Mouse (Mus musculus): ENCODE results near the gene Spats2l. TPM values are rescaled to one million over a fixed set of nuclear protein-coding genes. Genes with fewer than 3 reads are reported as not detected.

Gene Spats2l
- polyA plus RNA-seq, 1 experiment: 8.0 TPM

GRCm38 (mm10) chr1:57820428-57820997 is 46.6 kb downstream of the Spats2l start:
- DNase-seq (ENCODE audit: low read depth, low spot score): no peak
- WGBS: 53% methylated on average over 6 of the region's 6 CpGs

DNA sequence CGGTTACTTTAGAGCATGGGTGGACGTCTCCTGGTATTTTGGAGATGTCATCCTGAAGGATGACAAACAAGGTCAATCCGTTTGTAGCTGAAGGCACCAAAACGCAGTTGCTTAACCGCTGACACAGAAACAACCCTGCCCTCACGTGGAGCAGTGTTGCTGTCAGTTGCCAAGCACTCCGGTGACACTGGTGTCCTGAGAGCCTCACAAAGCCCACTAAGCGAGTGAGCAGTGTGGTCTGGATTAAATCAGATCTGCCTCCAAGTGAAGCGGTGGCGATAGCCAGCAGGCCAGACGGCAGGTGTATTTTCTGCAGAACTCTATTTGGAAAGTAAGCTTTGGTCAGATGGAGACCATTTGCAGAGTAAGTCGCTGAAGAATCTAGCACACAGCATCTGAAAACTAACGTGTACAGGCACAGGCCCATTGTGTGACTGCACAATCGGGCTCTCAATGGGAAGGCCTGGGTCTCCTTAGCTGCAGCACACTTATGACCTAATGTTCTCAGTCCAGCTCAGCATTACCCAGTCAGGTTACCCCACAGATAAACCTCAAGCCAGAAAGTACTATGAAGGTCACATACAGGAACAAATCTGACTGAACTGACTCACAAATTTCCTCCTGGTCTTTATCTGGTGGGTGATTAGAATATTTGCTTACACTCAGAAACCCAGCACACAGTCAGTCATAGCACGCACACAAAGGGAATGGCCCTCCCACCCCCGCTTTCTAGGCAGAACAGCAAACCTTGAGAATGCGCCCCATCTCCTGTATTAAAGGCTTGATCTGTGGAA is 51.2 kb downstream of the Spats2l start:
- 85% methylated on average over 17 of the region's 17 CpGs for WGBS
- no peak for DNase-seq (ENCODE audit: low read depth, low spot score)

GRCm38 (mm10) chr1:57826245-57826644 is 52.3 kb downstream of the Spats2l start:
- no peak for DNase-seq (ENCODE audit: low read depth, low spot score)
- WGBS: 85% methylated on average over 9 of the region's 9 CpGs

DNA sequence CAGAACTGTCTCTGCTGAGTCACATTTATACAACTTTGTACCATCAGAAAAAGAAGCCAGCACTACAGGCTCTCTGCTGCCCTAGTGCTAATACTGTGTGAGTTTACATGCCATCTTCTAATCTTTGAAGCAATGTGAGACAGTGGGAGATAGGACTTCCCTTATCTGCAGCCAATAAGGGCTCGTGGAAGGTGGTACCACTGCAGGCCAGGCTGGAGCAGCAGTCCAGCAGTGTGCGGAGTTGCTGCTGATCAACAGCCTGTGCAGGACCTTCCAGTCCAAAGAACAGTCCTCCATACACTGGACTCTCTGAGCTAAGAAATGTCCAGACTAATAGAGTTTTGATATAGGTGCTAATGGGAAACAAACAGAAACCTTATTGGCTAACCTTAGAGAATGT is 59.2 kb downstream of the Spats2l start:
- DNase-seq (ENCODE audit: low read depth, low spot score): no peak
- 88% methylated on average over 2 of the region's 2 CpGs for WGBS

GRCm38 (mm10) chr1:57835128-57835527 is 61.2 kb downstream of the Spats2l start:
- DNase-seq (ENCODE audit: low read depth, low spot score): no peak
- WGBS: 46% methylated on average over 7 of the region's 7 CpGs

DNA sequence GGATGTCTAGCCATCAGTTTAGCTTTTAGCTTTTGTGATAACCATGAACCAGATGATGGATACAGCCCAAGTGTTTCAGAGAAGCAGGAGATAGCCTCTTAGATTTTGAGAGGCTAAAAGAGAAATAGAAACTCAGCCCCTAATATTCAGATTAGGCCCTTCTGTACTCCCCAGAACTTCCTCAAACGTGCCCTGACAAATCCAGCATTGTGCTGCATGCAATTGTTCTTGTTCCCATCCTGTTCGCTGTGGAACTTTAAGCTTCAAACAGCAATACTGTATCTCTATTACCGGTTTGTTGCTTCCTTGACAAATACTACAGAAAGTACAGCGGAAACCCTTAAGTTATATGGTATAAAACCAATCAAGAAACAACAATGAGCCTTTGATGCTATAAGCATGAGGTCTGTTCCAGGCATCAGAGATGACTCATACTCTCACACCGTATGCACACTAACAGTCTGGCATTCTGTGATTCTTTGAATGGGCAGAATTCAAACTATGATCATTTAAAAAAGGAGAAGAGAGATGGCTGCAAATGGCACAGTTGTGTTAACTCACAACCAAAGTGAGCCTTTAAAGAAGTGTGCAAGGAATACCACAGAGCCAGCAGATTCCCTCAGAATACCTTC is 62.8 kb downstream of the Spats2l start:
- WGBS: 19% methylated on average over 5 of the region's 5 CpGs
- no peak for DNase-seq (ENCODE audit: low read depth, low spot score)

DNA sequence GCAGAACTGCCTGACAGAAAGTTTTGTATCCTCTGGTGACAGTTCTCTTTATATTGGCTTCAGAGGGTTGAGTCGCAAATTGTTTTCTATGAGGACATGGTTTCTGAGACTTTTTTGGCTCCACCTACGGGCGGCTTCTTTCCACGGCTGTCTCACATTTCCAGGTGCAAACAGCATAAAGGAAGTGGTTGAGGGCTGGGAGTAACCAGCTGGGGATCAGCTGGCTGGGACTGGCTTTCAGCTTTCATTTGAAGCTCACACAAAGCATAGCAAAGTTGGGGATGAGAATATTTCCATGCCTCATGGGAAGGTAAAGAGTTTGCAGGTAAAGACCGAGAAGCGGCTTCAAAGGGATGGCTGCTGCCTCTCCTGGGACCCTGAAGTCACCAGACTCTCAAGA is 65.9 kb downstream of the Spats2l start:
- WGBS: 51% methylated on average over 6 of the region's 6 CpGs
- DNase-seq (ENCODE audit: low read depth, low spot score): no peak

DNA sequence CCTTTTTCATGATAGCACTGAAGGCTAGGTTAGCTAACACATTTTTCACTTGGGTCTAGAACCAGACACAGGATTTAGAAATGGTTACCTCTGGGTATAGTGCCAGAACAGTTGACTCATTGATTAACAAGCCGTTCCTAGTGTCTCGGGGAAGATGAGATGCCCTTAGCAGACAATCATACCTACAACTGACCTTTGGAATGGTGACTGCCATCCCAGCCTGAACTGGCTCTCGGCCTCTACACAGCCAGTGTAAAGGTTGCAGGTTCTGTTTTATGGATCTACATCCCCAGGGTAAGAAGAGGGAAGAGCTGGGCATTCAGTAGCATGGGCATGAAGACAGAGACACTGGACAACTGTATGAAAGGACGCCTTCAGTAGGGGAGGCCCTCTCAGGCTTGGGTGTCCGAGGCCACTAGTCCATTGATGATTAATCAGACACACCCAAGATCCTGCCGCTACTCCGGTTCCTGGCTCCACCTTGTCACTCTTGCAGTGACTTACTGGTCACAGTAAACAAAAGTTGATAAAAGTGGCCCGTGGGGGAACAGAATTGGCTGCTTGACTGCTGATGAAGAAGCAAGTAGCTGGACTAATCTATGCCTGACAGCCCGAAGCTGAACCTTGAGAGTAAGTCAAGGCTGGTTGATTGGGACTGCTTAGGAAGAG is 71.2 kb downstream of the Spats2l start:
- WGBS: 33% methylated on average over 9 of the region's 9 CpGs
- no peak for DNase-seq (ENCODE audit: low read depth, low spot score)

GRCm38 (mm10) chr1:57846856-57847698 is 73.1 kb downstream of the Spats2l start:
- WGBS: 83% methylated on average over 15 of the region's 15 CpGs
- no peak for DNase-seq (ENCODE audit: low read depth, low spot score)

DNA sequence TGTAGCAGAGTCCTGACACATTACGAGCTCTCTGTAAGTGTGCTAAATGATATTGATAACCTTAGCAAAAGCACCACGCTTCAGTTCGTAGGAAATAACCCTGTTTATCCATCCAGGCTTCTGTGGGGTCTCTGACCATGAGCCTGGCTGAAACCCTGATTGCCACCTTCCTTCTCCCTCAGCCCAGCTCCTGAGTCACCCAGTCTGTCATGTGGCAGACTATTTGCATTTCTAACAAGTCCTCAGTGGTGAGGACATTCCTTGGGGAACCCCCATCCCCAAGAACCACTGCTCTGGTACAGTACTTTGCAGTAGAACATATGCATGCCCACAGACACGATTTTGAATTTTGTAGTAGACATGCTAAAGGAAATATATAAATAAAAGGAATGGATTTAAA is 75.1 kb downstream of the Spats2l start:
- DNase-seq (ENCODE audit: low read depth, low spot score): no peak
- WGBS: 84% methylated on average over 4 of the region's 4 CpGs

DNA sequence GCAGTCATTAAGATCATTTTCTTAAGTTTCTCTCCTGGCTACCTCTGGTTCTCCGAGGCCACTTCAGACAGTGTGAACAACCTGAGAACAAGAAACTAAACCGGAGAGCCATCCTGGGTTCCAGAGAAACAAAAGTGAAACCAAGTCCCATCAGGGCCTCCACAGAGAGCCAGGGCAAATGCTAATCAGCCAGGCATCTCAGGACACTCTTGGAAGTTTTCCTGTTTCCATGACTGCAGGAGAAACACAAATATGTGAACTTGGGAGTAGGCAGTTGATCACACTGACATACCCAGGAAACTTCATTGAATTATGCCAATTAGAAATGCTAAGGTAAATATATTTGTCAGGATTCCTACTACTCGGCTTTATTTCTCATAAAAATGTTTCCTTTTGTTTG is 76.0 kb downstream of the Spats2l start:
- 10% methylated on average over 3 of the region's 3 CpGs for WGBS
- DNase-seq (ENCODE audit: low read depth, low spot score): peak; percentile 75

DNA sequence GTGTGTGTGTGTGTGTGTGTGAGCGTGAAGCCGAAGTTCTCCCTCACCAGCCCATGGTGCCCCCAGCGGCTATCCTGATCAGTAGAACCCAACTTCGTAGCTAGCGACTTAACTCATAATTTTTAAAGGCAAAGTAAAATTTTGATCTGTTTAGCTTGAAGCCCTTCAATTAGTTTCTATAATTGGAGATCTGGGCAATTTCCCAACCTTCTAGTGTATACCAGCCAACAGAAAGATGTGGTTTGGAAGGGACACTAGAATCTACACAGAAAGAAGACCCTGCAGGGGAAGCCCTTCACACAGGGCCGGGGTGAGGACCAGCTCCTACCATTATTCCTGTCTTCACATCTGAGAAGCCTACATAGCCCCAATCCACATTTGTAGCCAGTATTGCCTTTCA is 77.9 kb downstream of the Spats2l start:
- 82% methylated on average over 6 of the region's 6 CpGs for WGBS
- DNase-seq (ENCODE audit: low read depth, low spot score): no peak

DNA sequence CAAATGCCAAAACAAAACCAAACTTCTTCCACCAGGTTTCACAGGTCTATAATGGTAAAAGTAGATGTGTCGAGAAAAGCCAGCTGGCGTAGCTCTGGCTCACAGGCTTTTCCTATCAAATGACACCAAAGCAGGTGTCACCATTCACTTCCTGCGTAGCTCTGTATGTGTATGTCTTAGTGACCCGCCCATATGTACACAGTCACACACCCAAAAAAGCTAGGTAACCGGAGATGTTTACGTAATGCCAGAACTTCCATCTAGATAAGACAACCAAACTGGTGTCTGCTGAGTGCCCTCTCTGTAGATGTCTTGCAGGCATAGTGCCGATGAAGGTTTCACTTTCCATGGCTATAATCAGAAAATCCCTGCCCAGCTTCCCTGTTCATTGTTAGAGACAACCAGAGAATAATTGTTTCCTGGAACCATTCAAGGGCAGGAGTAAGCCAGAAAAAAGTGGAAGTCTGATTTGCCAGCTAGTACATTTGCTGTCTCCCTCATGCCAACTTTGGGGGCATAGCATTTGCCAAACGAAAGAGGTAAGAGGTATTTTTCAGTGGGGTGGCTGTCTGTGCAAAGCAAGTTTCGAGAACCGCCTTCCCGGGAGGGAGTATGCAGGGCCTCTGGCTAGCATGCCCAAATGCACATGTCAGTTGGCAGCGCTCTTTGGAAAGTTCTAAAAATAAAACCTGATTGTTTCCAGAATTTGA is 78.8 kb downstream of the Spats2l start:
- peak; percentile 76 for DNase-seq (ENCODE audit: low read depth, low spot score)
- WGBS: 23% methylated on average over 12 of the region's 12 CpGs

DNA sequence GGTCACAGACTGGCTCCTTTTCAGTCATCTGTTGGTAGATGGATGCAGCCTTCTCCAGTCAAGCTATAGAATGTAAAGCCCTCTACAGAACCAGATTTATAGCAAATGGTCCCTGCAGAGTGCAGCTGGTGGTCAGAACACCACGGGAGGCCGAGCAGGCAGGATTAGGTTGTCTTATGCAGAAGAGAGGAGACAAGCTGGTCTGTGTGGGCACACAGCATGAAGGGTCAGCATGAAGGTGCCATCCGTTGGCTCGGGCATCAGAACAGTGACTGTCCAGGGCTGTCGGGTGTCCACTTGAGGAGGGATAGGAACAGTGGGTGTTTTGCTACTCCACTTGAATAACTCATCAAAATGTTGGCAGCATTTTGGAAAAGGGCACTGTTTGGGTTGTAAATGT is 83.8 kb downstream of the Spats2l start:
- WGBS: 82% methylated on average over 5 of the region's 5 CpGs
- no peak for DNase-seq (ENCODE audit: low read depth, low spot score)

DNA sequence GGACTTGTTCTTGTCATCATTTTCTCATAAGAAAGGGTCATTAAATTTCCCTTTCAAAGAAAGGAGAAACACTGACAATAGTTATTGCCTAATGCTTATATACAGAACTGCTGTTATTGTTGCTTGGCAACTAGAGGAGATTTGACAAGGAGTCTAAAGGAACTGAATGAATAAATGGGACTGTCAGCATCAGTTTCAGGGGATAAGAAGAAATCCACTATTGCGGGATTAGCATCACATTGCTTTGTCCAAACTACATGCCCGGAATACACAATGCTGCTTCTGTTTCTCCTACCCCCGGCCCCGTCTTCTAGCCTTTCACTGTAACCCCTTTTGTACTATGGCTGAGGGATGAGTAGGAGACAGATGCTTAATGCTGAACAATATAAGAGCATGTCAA is 88.1 kb downstream of the Spats2l start:
- no peak for DNase-seq (ENCODE audit: low read depth, low spot score)
- 86% methylated on average over 4 of the region's 4 CpGs for WGBS

- WGBS: 65% methylated on average over 13 of the region's 13 CpGs
- DNase-seq (ENCODE audit: low read depth, low spot score): no peak
Observed at GRCm38 (mm10) chr1:57868651-57869050, 94.7 kb downstream of the Spats2l start.

GRCm38 (mm10) chr1:57872006-57872405 is 98.0 kb downstream of the Spats2l start:
- DNase-seq (ENCODE audit: low read depth, low spot score): no peak
- 29% methylated on average over 3 of the region's 3 CpGs for WGBS

GRCm38 (mm10) chr1:57873996-57874395 is 100.0 kb downstream of the Spats2l start:
- DNase-seq (ENCODE audit: low read depth, low spot score): no peak
- 88% methylated on average over 7 of the region's 7 CpGs for WGBS

GRCm38 (mm10) chr1:57875109-57875508 is 101.1 kb downstream of the Spats2l start:
- 78% methylated on average over 6 of the region's 6 CpGs for WGBS
- DNase-seq (ENCODE audit: low read depth, low spot score): no peak

Measured in large intestine, adult 2 months (tissue).